Comparison of ENCODE assay signal across 17 mouse cellular contexts in the genomic region with DNA sequence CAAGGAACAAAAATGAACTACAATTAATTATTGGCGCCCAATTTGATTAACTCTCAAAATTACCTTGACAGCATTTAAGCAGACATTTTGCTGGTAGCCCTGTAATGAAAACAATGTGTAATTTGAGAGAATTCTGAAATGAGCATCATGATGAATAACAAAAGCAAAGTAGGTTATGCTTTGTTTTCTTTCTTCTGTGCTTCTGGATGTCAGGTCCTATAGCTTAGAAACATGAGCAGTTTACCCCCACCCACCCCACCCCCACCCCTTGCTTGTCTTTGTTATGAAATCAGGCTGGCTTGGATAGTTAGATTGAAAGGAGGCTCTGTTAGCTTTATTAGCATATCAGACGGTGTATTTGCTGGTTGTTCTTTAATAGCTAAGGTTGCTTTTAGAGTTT.
"Had no signal": no experiment of that assay in that cellular context is flagged by ENCODE, and none has a peak within 500 bp of the region (broad histone marks: within the 10 kb centered on the region; RNA-seq: fewer than 3 reads in every experiment).

No protein-coding gene starts in this region.

- H3K9ac ChIP-seq: liver, embryonic 13.5 days; liver, embryonic 15.5 days; liver, postnatal 0 days; lung, embryonic 14.5 days; midbrain, embryonic 13.5 days; midbrain, embryonic 15.5 days; neural tube, embryonic 12.5 days had no signal

- H3K4me3 ChIP-seq: liver, embryonic 13.5 days; liver, embryonic 15.5 days; midbrain, embryonic 10.5 days; midbrain, embryonic 13.5 days; midbrain, embryonic 15.5 days; myocyte; neural tube, embryonic 12.5 days had no signal

- H3K36me3 ChIP-seq: liver, embryonic 13.5 days; liver, embryonic 15.5 days; midbrain, embryonic 10.5 days; midbrain, embryonic 13.5 days; midbrain, embryonic 15.5 days; neural tube, embryonic 12.5 days had no signal

- DNase-seq: liver, embryonic 13.5 days; liver, postnatal 0 days; lung, embryonic 14.5 days; lung, postnatal 10 days; lung, postnatal 4 days; right cerebral cortex, postnatal 14 days; right cerebral cortex, postnatal 4 days; spleen, adult 18-20 months; thymus, adult 2 months; thymus, postnatal 25 days; thymus, postnatal 4 days had no signal

- H3K27ac ChIP-seq: liver, embryonic 13.5 days; liver, embryonic 15.5 days; midbrain, embryonic 10.5 days; midbrain, embryonic 13.5 days; midbrain, embryonic 15.5 days; neural tube, embryonic 12.5 days had no signal

- H3K9me3 ChIP-seq: liver, embryonic 13.5 days; liver, embryonic 15.5 days; midbrain, embryonic 10.5 days; midbrain, embryonic 13.5 days; midbrain, embryonic 15.5 days; neural tube, embryonic 12.5 days had no signal

- H3K4me1 ChIP-seq: liver, embryonic 13.5 days; liver, embryonic 15.5 days; midbrain, embryonic 15.5 days had no signal
